In genomic region chr2:83723921-83724826, GRCm38 (mm10) we compare ENCODE assay signal across 8 mouse cellular contexts. TPM values are rescaled to one million over a fixed set of nuclear protein-coding genes. Genes with fewer than 3 reads are reported as not detected.
DNase-seq lines count a peak whose midpoint lies in the region; ATAC-seq and TF ChIP-seq lines count a peak whose summit lies in the region.

Gene Itgav (plus strand): TSS chr2:83724397.

- ATAC-seq in granulocyte monocyte progenitor cell, adult 5-6 weeks (replicated peaks; ENCODE audit: poor library complexity, severe bottlenecking) = peak; percentile 94
- peak; percentile 98 for ATAC-seq in intestine, postnatal 0 days

- H3K27me3 ChIP-seq in intestine, postnatal 0 days (replicated peaks; ENCODE audit: control insufficient read depth, insufficient read depth, low read length) = no peaks in the 10 kb centered on the region

- intact Hi-C loops in left cerebral cortex, postnatal 36 days (cut with DNase I) = loop anchor here (1.0 to 5.0 kb wide), 4 partner anchors 17 to 89 kb away; partner anchors contain the start of gene Fam171b

- peak within 1 kb of the TSS; percentile 95 for H3K9ac ChIP-seq in intestine, postnatal 0 days (ENCODE audit: low read depth, low read length)

- no peaks in the 10 kb centered on the region for H3K4me1 ChIP-seq in intestine, postnatal 0 days (replicated peaks; ENCODE audit: control insufficient read depth, insufficient read depth, low read length)

- peak within 1 kb of the TSS; percentile 97 for H3K27ac ChIP-seq in intestine, postnatal 0 days (ENCODE audit: low read depth, low read length)

- H3K9me3 ChIP-seq in intestine, postnatal 0 days (ENCODE audit: control insufficient read depth) = no peaks in the 10 kb centered on the region

- H3K36me3 ChIP-seq in intestine, postnatal 0 days (ENCODE audit: control insufficient read depth, insufficient read depth) = no peaks in the 10 kb centered on the region

- DNase-seq in adrenal gland, adult 18-20 months (ENCODE audit: low spot score in 2 of 2) = peak; percentile 94 to 97
- peak; percentile 91 for DNase-seq in embryo, embryonic 11 days
- peak; percentile 87 for DNase-seq in left cerebral cortex, postnatal 36 days (ENCODE audit: low spot score in 2 of 2)
- DNase-seq in mesoderm, embryonic 11.5 days (ENCODE audit: low read depth, low spot score) = peak; percentile 81
- peak; percentile 88 for DNase-seq in right cerebral cortex, postnatal 25 days
- peak; percentile 91 to 96 for DNase-seq in urinary bladder, postnatal 36 days (ENCODE audit: low spot score in 2 of 2)

- H3K4me3 ChIP-seq in intestine, postnatal 0 days (ENCODE audit: low read depth, low read length) = peak within 1 kb of the TSS; percentile 92

- WGBS in intestine, postnatal 0 days = under 1% methylated on average over 78 of the region's 84 CpGs

- peak within 1 kb of the TSS; percentile 88 for H3K4me2 ChIP-seq in intestine, postnatal 0 days (replicated peaks; ENCODE audit: low read depth)

- peak; percentile 23 for TF ChIP-seq CTCF in intestine, postnatal 0 days (IDR thresholded peaks at IDR 0.05; ENCODE audit: low read depth)

RNA-seq across cellular contexts. Expression of gene Itgav, which starts in this region (rescaled TPM):
- 100 to 1,000 TPM in 1 of 2 experiments, 10 to 100 TPM in 1; 92.2 to 113 TPM for total RNA-seq in adrenal gland, adult 18-20 months (2021)
- 17.0 and 33.3 TPM in 2 replicates for total RNA-seq in granulocyte monocyte progenitor cell, adult 5-6 weeks (2014; fragmentation: Nextera tagmentation)
- 16.4 and 23.8 TPM in 2 replicates for total RNA-seq in granulocyte monocyte progenitor cell, adult 5-6 weeks (2017)
- 86.6 and 95.0 TPM in 2 replicates for polyA plus RNA-seq in intestine, postnatal 0 days (2015; fragmentation: Nextera tagmentation; extraction: Ambion mirVana)
- total RNA-seq in left cerebral cortex, postnatal 36 days (2021) = 100 to 1,000 TPM; 133 to 134 TPM

Comparison
In these comparisons a context has a peak if more than half of its experiments do, and no peak if none do; other contexts are left out.
1. Peak in every context shown above with its lines: DNase-seq, ATAC-seq, H3K4me3 ChIP-seq and H3K27ac ChIP-seq.